Mouse (Mus musculus) heart, postnatal 10 days (tissue): ENCODE measurements around the gene Irak2. TPM values are rescaled to one million over a fixed set of nuclear protein-coding genes. Genes with fewer than 3 reads are reported as not detected.
A peak's percentile ranks its signal among the peaks of the same experiment; 100 is the strongest.

Experiments
- DNase-seq, 2 experiments: peaks; one replicate each; pipeline ENCODE4 v3.0.0; 2021
- intact Hi-C: fragments of 180-260 bp; cut with DNase I; formaldehyde crosslinking; loops from one replicate; pipeline ENCODE4 v1.15.1; 2025
- total RNA-seq, 2 experiments: library from RNA; stranded (reverse); gene quantifications; 2 replicates each; pipeline ENCODE4 v1.2.3; 2021

The Irak2 gene
- 10 to 100 TPM; 10.1 to 14.1 TPM for total RNA-seq

GRCm38 (mm10) chr6:113638302-113639040, at the start of gene Irak2:
Gene Irak2 (plus strand): TSS chr6:113638467.
- intact Hi-C loops = loop anchor here (1.0 to 5.0 kb wide), 3 partner anchors 20 to 59 kb away; partner anchors contain the start of gene Tatdn2

GRCm38 (mm10) chr6:113592637-113593036, 45.6 kb upstream of the Irak2 start:
- intact Hi-C loops = no loop called here
- no peak for DNase-seq

More at GRCm38 (mm10) chr6:113638302-113639040, at the start of gene Irak2:
- DNase-seq = peak; percentile 97

- intact Hi-C loops = no loop called here
- no peak for DNase-seq
Measured at GRCm38 (mm10) chr6:113597945-113598344, 40.3 kb upstream of the Irak2 start.

GRCm38 (mm10) chr6:113599833-113600232, 38.4 kb upstream of the Irak2 start:
- intact Hi-C loops = no loop called here
- no peak for DNase-seq

GRCm38 (mm10) chr6:113600543-113601139, 37.6 kb upstream of the Irak2 start, which contains the start of gene Fancd2os:
Gene Fancd2os (minus strand): TSS chr6:113600715.
- no peak for DNase-seq
- intact Hi-C loops = no loop called here

GRCm38 (mm10) chr6:113602821-113603220, 35.4 kb upstream of the Irak2 start:
- DNase-seq = no peak
- intact Hi-C loops = no loop called here

- intact Hi-C loops = no loop called here
- DNase-seq = no peak
Measured at GRCm38 (mm10) chr6:113603993-113604392, 34.3 kb upstream of the Irak2 start.

- peak; percentile 88 to 91 for DNase-seq
- intact Hi-C loops = no loop called here
Measured at GRCm38 (mm10) chr6:113604432-113605223, 33.6 kb upstream of the Irak2 start, which contains the start of gene Brk1. Gene Brk1 (plus strand): TSS chr6:113604772.

- intact Hi-C loops = no loop called here
- no peak for DNase-seq
Measured at GRCm38 (mm10) chr6:113605224-113605545, 33.1 kb upstream of the Irak2 start.

- DNase-seq = no peak
- intact Hi-C loops = no loop called here
Measured at GRCm38 (mm10) chr6:113608871-113609270, 29.4 kb upstream of the Irak2 start.

GRCm38 (mm10) chr6:113609293-113609692, 29.0 kb upstream of the Irak2 start:
- intact Hi-C loops = no loop called here
- no peak for DNase-seq

- intact Hi-C loops = no loop called here
- DNase-seq = peak; percentile 23 to 25
Measured at GRCm38 (mm10) chr6:113612258-113612969, 25.9 kb upstream of the Irak2 start.

GRCm38 (mm10) chr6:113614152-113614551, 24.1 kb upstream of the Irak2 start:
- intact Hi-C loops = no loop called here
- DNase-seq = no peak

GRCm38 (mm10) chr6:113614997-113615396, 23.3 kb upstream of the Irak2 start:
- intact Hi-C loops = no loop called here
- no peak for DNase-seq

- intact Hi-C loops = no loop called here
- no peak for DNase-seq
Measured at GRCm38 (mm10) chr6:113615489-113615888, 22.8 kb upstream of the Irak2 start.

GRCm38 (mm10) chr6:113623386-113623785, 14.9 kb upstream of the Irak2 start:
- no peak for DNase-seq
- intact Hi-C loops = no loop called here

GRCm38 (mm10) chr6:113623941-113624751, 14.1 kb upstream of the Irak2 start, which contains the start of gene Vhl:
Gene Vhl (plus strand): TSS chr6:113623959.
- peak; percentile 92 for DNase-seq
- intact Hi-C loops = no loop called here

- intact Hi-C loops = no loop called here
- DNase-seq = peak in 1 of 2 experiments; percentile 30
Measured at GRCm38 (mm10) chr6:113624989-113625770, 13.1 kb upstream of the Irak2 start.

- no peak for DNase-seq
- intact Hi-C loops = no loop called here
Measured at GRCm38 (mm10) chr6:113630322-113630721, 7.9 kb upstream of the Irak2 start.
